Mouse (Mus musculus): ENCODE results near the gene Cfap97d2. TPM values are rescaled to one million over a fixed set of nuclear protein-coding genes. Genes with fewer than 3 reads are reported as not detected.
"Not testable (repeated sequence)": the region's sequence is repeated elsewhere in the genome, so short reads cannot be mapped to it uniquely, and the experiment has no call there.

Cfap97d2 gene
- total RNA-seq, 2 experiments from 2014 or later = not detected

DNA sequence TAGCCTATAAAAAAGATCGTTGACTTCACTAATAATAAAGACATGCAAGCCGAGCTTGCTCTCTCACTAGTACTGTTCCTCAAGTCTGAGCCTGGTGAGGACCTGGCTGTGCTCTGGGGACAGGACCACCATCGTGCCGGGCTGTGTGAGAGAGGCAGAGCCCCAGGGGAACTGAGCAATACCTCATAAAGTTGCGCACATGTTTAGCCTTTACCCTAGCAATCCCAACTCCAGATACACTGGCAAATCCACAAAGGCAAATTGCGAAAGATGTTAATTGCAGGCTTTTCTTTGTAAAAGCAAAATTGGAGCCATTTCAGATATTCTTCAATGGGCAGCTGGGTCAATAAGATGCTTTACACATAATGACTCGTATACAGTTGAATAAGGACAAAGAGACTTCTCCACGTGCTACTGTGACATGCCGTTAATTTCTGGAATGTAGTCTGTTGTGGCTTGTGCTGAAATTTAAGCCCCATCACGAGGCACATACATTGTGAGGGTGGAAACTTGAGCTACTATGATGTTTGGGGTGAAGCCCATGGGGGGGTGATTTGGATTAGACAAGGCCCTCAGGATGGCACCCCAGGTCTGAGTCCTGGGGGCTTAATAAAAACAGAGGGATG lies 21.9 kb downstream of the Cfap97d2 start:
- no peak for DNase-seq (ENCODE audit: low spot score)
- intact Hi-C loops (cut with DNase I) = loop anchor here (5.0 kb wide), 3 partner anchors 130 to 315 kb away; no protein-coding TSS in a partner anchor

DNA sequence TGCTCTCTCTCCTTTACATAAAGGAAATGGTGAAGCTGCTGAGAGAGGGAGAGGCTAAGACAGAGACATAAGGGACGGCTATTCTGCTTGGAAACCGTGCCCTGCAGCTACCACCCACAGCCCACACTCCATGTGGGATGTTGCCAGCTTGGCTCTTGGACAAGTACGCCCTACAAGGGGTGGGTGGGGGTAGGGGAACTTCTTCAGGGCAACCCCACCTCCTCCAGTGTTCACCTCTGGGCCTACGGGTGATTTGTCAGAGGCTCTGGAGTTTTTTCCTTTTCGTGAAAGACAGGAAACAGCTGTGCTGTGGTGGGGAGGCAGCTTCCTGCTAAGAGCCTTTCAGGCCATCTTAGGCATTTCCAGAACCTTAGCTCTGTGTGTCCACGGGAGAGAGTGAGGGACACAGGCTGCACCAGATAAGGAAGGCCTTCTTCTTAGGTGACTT lies 34.7 kb downstream of the Cfap97d2 start:
- intact Hi-C loops (cut with DNase I) = no loop called here
- peak; percentile 36 for DNase-seq (ENCODE audit: low spot score)

DNA sequence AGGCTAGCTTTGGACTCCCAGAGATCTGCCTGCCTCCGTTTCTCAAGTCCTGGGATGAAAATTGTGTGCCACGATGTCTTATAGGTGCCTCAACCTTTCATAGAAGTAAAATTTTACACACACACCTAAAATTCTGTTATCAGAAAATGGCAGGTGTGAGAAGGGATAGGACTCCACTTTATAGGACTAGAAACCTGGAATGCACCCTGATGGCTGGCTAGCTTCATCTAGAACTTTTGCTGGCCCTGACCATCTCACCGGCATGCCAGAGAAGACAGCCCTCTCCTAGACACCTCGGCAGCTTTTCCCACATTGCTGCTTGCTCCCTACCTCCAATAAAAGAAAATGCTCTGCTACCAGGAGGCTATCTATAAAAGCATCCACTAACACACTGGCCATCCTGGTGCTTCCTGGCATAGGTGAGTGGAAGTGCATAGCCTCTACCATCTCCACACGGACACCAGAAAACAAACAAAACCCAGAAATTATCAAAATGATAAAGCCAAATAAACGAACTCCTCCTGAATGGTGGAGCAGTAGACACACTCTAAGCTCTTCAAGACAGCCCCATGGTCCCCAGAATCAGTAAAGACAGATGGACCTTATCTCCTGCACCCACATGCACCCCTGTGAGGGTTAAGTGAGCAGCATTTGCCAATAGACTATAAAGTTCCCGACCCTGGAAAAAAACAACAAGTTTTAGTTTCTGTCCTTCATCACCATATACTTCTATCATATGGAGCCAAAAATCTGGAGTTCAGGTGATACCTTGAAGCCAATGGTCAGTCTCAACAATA lies 35.3 kb downstream of the Cfap97d2 start:
- no peak for DNase-seq (ENCODE audit: low spot score)
- intact Hi-C loops (cut with DNase I) = no loop called here

DNA sequence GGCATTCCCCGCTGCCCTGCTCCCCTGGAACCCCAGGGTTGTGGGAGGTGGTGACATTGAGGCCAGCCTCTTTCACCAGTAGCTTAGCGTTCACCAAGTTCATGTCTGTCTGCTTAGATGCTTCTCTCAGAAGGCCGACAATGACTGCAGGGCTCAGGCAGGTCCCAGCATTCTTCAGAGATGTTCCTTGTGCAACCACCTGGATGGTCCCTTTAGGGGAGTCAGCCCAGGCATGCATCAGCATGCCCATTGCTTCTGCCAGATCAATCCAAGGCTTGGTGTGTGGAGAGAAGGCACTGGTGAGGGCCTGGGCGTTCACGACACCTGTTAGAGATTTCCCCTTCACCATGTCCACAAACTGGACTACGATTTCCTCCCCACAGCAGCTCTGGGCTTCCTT lies 40.5 kb downstream of the Cfap97d2 start:
- intact Hi-C loops (cut with DNase I) = not testable (repeated sequence)

DNA sequence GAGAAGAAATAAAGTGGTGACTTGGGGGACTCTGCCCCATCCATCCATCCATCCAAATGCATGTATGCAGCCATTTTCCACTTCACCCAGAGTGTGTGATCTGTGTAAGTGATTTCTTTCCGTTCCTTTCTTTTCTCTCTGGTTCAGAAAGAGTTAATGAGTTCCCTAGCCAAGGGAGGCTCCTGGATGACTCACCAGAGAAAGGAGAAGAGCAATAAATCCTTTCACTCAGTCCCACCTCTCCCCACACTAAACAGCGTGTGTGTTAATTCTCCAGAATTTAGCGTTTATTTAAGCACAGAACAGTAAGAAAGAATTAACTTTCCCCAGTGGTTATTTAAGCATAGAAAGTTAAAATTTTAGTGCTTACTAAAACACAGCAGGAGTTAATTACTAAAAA lies 41.9 kb downstream of the Cfap97d2 start:
- intact Hi-C loops (cut with DNase I) = no loop called here
- no peak for DNase-seq (ENCODE audit: low spot score)

More for the DNA sequence above, 40.5 kb downstream of the Cfap97d2 start:
- DNase-seq (ENCODE audit: low spot score) = not testable (repeated sequence)

DNA sequence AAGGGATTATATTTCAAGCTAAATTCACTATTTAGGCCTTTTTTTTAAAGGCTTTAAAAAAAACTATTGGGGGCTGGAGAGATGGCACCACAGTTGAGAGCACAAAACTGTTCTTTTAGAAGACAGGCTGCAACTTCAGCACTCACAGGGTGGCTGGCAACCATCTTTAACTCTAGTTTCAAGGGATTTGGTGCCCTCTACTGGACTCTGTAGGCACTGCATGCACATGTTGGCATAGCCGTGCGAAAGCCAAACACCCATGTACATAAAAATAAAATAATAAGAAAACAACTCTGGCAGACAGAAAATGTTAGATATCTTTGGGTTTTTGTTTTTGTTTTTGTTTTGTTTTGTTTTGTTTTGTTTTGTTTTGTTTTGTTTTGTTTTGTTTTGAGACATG lies 48.0 kb downstream of the Cfap97d2 start:
- intact Hi-C loops (cut with DNase I) = loop anchor here (1.0 to 5.0 kb wide), 3 partner anchors 202 to 341 kb away; no protein-coding TSS in a partner anchor
- DNase-seq (ENCODE audit: low spot score) = peak; percentile 29

DNA sequence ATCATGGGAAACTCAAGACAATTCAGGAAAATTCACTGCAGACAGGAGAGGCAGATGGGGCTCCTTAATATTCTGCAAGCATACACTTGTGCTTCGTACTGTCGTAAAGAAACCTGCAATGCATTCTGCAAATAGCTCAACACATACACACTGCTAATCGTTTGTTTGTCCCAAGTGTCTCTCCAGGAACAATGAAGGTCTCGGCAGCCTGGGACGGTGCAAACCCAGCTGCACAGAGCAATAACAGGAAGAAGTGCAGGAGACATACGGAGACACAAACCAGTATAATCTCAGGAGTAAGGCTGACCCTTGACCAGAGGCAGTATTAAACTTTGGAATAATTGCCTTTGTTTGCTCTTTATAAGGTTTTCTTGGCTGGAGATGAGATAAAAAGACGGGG lies 50.8 kb downstream of the Cfap97d2 start:
- DNase-seq (ENCODE audit: low spot score) = no peak
- intact Hi-C loops (cut with DNase I) = loop anchor here (2.0 kb wide), 1 partner anchor 30 kb away; no protein-coding TSS in a partner anchor

DNA sequence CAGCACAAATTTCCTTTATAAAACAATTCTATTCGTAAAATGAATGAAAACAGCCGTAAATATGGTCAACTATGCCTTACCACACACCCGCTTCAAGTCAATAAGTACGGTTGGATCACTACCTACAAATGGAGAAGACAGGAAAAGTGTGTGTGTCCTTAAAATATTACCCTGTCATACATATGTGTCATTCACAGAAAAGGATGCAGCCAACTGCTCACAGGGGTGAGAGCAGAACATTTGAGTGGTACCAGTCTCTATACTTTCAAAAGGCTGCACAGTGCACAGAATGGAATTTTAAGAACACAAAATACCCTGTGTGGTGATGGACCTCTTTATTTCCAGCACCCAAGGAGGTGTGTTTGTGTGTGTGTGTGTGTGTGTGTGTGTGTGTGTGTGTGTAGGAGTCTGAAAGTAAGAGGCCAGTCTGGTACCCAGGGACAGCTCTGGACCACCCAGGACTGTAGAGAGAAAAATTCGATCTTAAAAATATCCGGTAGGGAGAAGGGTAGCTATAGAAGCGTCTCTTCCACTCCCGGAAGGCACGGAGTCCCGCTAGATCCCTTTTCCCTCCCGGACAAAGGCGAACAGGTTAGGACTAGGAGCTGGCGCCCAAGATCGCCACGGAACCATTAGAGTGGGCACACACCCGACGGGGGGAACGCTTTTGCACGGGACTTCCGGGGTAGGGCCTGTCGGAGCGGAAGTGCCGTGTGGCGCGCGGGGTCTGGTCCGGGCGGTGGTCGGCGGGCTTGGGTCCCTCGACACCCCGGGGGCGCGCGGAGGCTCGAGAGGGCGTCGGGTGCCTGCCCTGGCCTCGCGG lies 51.5 kb downstream of the Cfap97d2 start, which contains the start of gene Cdc16:
Gene Cdc16 (plus strand): TSS at position 695 of the 823 bp plus-strand sequence.
- intact Hi-C loops (cut with DNase I) = loop anchor here (2.0 kb wide), 1 partner anchor 30 kb away; no protein-coding TSS in a partner anchor
- DNase-seq (ENCODE audit: low spot score) = peak; percentile 75

DNA sequence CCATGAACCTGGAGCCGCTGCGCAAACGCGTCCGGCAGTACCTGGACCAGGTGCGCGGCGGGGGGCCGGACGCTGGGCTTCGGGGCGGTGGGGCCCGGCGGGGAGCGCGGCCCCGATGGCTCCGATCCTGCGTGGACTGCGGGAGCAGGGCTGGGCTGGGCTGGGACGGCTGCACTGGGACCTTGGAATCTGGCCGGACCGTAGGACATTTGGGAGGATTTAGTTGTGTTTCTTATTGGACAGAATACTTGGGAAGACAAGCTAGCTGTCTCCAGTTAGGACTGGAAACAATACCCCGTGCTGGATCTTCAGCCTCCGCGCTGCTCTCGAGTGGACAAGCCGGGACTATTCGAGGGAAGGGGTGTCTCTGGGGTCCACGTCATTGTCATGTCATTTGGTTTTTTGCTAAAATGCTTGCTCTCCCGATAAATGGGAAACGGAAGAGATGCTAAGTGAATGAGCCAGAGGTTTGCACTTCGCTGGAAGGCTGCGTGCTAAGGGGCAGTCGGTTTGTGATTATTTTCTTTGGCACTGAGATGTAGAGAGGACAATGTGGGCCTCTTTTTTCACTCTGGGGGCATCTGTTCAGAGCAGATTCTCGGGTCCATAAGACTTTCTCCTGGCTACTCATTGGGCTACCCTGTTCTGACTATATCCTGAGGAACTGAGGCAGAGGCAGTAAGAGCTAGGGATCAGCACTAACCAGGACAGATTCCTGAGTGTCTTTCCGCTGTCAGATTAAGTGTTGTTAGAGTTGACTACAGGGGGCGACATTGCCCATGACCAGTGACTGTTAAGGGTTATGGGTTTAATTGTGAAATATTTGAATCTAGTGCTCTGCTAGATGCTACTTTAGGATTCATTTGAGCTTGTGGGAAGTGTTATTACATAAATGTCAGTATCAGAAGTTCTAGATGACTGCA lies 52.4 kb downstream of the Cfap97d2 start:
- DNase-seq (ENCODE audit: low spot score) = no peak
- intact Hi-C loops (cut with DNase I) = loop anchor here (2.0 kb wide), 1 partner anchor 29 kb away; no protein-coding TSS in a partner anchor

DNA sequence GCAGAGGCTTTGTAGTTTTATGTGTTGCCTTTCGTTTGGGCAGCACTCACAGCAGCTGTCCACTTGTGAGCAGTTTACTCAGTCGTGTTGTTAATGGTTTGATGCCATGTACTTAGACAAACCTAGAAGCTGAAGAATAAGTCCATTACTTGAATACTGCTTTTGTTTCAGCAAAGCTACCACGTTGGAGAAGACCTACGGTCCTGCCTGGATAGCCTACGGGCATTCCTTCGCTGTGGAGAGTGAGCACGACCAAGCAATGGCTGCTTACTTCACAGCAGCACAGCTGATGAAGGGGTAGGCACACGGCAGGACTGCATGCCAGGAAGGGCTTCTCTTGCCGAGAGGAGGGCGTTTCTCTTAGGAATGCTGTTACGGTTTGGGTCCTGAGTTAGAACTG lies 63.5 kb downstream of the Cfap97d2 start:
- intact Hi-C loops (cut with DNase I) = no loop called here

DNA sequence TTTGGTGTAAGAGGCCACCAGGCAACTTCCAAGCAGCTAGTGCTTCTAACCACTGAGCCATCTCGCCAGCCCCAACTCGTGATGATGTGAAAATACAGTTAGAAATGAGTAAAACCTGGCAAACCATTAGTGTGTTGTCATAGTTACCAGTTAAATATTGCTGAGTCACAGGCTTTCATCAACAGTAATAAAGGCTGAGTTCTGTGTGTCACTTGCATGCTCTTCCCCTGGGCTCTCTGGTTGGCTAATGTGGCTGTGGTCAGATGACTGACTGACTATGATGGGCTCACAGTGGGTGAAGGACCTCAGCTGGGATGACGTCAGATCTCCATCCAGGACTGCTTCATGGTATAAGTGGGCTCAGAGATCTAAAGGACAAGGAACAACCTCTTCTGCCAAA lies 74.8 kb downstream of the Cfap97d2 start:
- intact Hi-C loops (cut with DNase I) = no loop called here
- no peak for DNase-seq (ENCODE audit: low spot score)

More for the DNA sequence above, 63.5 kb downstream of the Cfap97d2 start:
- DNase-seq (ENCODE audit: low spot score) = no peak

DNA sequence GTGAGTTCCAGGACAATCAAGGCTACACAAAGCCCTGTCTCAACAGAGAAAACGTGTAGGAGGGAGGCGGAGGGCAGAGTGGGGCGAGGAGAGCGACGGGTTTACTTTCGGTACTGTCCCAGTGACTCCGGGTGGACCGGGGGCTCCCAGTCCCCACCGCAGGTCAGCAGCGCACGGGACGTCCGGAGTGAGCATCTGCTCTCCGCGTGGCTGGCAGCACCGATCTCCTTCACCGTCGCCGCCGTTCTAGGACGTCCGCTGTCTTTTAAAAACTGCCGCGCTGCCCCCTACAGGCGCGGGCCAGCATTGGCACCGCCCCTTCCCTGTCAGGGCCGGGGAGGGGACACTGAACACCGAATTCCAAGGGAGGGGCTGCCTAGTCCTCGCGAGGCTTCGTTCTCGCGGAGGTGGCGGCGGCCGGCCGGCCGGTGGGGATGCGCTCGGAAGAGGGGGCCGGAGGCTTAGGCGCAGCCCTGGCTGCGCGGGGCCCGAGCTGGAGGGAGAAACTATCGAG lies 79.6 kb downstream of the Cfap97d2 start, which contains the start of gene Upf3a:
Gene Upf3a (plus strand): TSS at position 366 of the 514 bp plus-strand sequence.
- intact Hi-C loops (cut with DNase I) = loop anchor here (5.0 kb wide), 1 partner anchor 102 kb away; no protein-coding TSS in a partner anchor
- DNase-seq (ENCODE audit: low spot score) = peak; percentile 82

DNA sequence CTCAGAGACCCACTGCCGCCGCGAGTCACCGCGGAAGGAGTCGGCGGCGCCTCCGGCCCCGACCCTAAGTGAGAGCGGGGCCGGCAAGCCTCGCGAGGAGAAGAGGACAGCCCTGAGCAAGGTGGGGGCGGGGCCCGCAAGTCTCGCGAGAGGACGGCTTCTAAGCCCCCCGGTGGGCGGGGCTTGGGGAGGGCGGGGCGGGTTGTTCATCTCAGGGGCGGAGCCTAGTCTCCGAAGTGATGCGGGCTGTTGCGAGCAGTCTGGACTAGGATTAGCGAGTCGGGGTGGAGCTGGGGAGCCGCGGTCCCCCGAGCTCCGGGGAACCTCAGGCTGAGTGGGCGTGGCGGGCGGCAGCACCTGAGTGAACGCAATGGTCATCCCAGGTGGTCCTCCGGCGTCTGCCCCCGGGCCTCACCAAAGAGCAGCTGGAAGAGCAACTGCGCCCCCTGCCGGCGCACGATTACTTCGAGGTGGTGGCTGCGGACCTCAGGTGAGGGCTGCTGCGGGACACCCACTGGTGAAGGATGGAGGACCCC lies 80.1 kb downstream of the Cfap97d2 start:
- peak; percentile 89 for DNase-seq (ENCODE audit: low spot score)
- intact Hi-C loops (cut with DNase I) = loop anchor here (2.0 to 5.0 kb wide), 2 partner anchors 29 to 101 kb away; partner anchors contain the start of gene Cdc16

DNA sequence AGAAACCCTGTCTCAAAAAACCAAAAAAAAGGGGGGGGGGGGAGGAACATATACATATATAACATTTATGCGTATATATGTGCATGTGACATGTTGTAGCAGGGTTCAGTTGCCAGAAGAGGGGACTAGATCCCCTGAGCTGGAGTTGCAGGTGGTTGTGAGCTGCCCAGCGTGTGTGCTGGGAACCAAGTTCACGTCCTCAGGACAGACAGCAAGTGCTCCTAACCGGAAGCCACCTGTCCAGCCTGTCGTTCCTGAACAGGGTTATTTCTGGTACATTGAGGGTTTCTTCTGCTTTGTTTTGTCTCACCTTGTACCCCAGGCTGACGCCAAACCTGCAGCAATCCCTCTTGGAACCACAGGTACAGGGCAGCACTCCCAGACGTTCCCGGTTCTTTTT lies 83.9 kb downstream of the Cfap97d2 start:
- intact Hi-C loops (cut with DNase I) = loop anchor here (5.0 kb wide), 1 partner anchor 98 kb away; no protein-coding TSS in a partner anchor
- no peak for DNase-seq (ENCODE audit: low spot score)
